Mouse (Mus musculus) kidney, adult 9 months (tissue): ENCODE data around the gene Adk.
"Not testable (repeated sequence)": the region's sequence is repeated elsewhere in the genome, so short reads cannot be mapped to it uniquely, and the experiment has no call there.

Experiments used
- DNase-seq: peaks from one replicate; pipeline ENCODE4 v3.0.0; 2022

Adk gene

DNA sequence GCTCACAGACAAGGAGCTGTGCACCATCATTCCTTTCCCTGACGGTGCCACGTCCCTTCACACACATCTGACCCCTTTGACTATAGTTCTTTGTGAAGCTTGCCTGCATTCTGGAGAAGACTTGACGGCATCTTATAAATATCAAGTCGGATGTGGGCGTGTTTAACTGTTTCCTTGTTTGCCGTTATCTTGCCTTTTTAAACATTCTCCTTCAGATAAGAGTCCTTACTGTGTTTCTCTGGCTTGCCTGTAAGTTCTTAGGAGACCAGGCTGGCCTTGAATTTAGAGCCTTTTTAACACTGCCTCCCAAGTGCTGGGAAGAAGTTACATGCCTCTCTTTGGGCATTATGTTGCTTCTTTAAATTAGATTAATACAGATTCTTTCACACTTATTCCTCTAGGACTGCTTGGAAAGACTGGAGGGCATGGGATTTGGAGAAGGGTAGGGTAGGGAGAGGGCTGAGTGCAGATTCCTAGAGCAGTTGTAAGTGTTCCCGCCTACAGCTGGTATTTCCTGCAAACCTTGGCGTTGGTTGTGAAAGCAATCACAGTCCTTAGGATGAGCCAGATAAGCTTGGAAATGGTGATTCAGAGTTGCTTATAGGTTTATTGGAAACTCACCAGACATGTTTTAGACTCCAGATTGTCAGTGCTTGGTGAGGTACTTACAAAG, 13.3 kb downstream of the Adk start:
- no peak for DNase-seq

DNA sequence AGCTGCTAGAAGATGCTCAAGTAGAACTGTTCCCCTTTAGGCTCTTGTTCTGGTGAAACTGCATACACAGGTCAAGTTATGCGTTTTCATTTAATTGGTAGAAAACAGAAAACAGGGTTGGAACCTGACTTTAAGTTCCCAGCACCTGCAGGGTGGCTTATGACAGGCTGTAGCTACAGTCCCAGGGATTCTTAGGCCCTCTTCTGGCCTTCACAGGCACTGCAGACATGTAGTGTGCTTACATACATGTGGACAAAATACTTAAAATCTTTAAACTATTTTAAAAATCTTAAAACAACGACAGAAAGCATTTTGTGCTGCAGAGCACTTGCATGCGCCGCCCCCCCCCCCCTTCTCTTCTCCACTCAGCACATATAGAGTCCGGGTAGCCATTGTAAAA, 17.2 kb downstream of the Adk start:
- DNase-seq = no peak

DNA sequence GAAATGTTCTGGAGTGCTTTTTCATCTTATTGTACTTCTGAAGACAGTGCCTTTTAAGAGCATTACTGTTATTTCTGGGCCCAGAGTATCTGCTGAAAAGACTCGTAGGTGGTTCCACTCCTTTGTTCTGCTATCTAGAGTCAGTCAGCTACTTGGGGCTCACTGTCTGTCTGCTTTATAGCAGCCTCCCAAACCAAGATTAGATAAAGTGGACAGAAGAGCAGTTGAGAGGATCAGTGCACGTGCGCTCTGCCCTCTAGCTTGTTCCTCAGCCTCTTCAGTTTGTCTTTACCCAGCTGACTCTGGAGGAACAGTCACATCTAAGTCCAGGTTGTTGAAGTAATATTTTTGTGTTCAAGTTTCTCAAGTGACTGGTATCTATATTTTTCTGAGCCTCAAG, 21.6 kb downstream of the Adk start:
- DNase-seq = no peak

DNA sequence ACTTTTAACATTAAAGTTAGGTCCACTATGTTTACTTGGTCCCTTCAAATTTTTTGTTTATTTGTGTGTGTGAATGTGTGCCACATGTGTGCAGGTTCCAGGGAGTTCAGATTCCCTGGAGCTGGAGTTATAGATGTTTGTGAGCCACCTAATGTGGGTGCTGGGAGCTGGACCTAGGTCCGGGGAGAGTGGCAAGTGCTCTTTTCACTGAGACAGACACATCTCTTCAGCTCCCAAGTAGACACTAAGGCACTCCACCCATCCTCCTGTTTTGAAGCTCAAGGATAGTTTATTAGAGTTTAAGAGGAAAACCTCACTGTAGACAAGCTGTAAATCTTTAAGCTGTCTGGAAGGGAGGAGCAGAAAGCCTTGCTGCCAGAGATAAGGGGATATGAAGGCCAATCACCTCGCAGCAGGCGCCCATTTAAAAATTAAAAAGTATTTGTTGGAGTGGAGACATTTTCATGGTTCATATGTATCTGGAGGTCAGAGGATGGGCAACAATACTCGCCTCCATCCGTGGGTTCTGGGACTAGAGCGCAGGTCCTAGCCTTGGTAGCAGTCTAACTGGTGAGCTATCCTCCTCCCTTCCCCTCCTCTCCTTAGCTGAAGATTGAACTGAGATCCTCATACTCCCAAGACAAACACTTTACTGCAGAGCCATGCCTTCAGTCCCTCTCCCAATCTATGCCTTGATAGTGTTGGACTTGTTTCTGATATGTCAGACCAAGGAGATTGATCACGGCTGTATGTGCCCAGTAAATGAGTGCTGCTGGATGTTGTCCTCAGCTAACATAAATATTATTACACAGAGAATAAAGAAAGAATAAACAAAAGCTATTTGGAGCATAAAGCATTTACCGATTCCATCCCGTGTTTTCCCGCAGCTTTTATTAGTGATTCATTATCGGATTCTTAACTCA, 22.3 kb downstream of the Adk start:
- no peak for DNase-seq

DNA sequence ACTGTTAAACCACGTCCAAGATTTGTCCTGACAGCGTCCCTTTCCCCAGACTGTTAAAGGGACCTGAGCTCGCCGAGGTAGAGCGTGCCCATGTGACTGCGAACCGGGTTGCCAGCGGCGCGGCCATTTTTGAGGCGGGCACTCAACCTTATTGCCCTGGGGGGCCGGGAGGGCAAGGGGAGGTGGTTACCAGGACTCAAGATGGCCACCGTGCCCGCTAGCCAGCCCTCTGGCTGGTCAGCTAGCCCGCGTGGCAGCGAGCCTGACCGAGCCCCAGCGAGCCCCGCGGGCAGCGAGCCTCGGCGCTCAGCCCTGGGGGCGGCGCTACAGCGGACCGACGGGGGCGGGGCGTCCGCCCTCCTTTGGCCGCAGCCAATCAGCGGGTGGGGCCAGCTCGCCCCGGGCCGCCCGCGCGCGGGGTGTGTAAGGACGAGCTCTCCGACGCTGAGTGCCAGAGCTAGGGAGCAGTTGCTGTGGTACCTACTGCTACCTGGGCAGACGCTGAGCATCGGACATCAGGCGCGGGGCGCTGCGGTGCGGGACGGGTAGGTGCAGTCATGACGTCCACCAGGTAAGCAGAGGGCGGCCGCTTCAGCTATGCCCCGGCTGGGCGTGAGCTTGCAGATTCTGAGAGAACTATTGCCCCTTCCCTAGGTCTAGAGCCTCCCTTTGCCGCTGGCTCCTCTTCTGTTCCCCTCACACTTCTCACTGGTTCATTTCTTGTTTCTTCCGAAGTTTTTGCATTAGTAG, 23.6 kb downstream of the Adk start:
- peak; percentile 97 for DNase-seq

DNA sequence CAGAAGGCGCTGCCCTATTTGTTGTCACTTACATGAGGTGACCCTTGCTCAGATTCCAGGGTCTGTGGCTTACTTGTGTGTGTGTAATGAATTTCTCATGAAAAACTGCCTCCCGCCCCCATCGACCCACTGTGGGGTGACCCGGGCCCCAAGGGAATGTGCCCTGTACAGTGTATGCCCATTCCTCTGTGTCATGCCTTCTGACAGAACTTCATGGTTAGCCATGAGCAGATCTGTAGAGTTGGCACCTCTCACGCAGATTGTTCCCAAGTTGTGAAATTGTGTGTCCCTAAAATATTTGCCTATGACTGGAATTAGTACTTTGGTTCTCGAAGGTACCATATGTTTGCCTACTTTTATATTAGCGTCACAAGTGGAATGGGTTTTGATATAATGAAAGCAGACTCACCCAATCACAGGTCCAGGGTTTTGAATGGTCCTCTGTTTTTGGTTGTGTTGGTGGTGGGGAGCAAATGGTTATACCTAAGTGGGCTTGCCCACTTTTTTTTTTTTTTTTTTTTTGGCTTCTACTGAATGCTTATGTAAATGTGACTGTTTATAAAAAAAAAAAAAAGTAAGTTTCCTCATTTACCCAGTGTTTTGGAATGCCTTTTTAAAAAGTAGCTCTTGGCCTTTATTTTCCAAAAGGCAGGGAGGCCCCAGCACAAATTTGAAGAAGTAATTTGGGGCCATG, 24.3 kb downstream of the Adk start:
- DNase-seq = peak; percentile 38

DNA sequence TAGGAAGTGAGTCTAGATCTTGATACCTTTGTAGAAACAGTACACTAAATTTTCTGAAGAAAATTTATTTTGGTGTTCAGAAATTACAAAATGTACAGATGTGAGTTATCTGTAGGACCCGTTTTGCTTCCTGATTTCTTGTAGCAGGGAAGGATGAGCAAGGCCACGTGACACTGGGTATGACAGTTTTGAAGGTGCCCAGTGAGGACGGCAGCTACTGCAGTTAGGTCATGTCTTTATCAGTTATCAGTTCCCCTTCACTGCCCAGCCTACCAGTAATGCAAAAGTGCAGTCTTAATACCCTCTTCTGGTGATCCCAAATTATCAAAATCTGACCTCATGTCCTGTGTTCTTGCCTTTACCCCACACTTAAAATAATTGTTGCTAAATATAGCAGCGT, 25.6 kb downstream of the Adk start:
- DNase-seq = no peak

DNA sequence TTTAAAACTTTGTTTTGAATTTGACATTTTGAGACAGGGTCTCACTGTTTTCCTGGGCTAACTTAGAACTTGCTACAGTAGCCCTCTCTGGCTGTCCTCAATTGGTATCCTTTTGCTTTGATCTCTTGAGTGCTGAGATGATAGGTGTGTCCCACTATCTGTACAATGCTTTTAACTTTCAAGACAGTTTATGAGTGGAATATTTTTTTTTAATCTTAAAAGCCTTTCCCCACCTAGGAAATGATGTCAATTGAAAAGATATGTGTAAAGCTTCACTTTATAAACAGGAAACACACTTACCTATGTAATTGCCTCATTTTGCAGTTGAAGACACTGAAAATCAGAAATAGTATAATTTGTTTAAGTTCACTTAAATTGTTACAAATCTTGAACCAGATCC, 26.1 kb downstream of the Adk start:
- DNase-seq = no peak

DNA sequence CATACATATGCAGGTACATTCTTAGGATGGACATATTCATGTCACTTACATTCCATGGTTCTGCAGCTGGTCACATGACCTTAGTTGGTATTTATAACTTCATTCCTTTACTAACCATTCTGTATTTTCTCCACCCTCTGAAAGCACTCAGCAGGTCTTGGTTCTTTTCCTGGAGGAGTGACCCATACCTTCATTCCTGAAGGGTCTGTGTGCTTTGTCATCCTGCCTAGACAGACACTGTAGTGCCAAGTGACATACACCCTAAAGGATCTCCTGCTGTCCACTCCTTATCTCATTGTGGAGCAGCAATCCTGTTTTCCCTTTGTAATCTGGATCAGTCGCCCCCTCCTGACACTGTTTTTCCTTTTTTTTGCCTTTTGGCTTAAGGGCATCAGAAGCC, 30.4 kb downstream of the Adk start:
- no peak for DNase-seq

DNA sequence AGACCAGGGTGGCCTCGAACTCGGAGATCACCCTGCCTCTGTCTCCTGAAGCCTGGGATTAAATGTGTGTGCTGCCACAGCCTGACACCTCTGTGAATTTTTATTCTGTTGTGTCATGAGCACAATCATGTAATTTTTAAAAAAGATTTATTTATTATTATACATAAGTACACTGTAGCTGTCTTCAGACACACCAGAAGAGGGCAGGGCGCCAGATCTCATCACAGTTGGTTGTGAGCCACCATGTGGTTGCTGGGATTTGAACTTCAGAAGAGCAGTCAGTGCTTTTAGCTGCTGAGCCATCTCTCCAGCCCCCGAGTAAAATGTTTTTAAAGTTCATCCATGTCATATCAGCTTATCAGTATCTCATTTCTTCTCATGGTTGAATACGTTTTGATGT, 33.3 kb downstream of the Adk start:
- no peak for DNase-seq

DNA sequence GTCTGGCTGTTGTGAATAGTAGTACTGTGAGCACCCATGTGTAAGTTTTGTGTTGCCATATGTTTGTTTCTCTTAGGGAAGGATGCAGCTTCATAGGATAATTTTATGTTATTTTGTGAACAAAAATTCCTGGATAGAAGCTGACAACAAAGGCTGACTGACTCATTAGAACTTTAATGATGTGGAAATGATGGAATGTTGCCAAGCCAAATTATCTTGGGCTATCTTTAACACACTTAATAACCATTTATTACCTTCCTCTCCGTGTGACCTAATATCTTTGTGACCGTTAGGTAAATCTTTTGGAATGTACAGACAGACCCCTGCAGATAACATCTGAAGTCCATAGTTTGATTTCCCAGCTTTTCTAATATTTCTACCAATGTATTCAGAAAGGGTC, 33.7 kb downstream of the Adk start:
- no peak for DNase-seq

DNA sequence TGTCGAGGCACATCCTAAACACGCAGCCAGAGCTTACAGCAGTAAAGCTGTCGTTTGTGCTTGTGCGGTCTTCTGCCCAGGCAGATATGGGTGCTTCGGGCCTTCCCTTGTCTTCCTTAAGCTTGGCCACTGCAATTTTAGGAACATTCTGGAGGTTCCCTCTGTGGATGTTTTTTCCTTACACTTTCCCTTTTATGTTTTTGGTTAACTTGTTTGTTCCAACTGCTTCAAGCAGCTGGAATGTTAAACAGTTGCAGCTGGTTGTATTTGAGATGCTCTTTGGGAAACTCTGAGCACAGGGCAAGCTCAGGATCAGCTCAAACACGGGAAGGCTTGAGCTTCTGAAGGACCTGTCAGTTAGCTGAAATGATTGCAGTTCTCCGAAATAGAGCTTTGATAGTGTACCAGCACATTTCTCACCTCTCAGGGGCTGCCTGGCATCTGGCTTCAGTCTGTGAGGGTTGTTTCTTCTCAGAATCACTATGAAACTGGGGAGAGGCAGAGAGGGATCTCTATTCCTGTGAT, 34.5 kb downstream of the Adk start:
- no peak for DNase-seq

DNA sequence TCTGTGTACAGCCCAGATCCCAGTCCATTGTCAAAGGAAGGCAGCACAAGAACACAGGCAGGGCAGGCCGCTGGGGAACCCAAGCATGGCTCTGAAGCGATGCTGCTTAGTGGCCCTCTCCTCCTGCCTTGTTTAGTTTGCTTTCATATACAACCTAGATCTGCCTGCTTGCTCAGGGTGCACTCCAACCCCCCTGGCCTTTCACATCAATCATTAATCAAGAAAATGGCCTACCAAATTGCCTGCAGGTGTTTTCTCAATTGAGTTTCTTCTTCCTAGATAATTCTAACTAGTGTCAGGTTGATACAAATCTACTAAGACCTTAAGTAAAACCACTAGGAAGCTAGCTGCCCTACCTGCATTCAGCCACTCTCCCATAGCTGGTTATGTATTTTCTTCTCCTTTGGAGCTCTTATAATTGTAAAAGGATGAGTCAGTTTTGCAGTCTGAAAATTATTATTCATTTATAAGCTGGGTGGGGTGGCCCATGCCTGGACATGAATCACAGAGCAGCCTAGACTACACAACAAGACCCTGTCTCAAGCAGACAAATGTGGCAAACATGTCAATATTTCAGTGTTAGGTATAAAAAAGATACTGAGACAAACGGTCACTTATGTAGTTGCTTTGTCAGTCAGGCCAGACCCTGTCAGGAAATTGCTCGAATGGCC, 35.2 kb downstream of the Adk start:
- DNase-seq = peak; percentile 65

DNA sequence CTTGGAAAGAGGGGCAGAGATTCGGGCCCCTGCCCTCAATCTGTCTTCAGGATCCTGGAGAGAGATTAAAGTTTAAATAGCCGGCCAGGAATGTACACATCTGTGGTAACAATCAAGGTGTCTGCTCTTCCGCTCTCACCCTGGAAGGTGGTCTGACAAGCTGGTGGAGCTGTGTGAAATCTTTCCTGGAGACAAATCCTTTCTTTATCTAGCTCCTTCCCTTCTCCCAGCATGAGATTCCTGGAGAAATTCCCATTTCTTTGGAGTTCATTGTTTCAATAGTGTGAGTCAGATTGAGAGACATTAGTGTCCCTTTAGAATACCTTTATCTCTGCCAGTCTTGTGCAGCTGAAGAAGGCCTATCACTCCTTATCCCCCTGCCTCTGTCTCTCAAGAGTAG, 36.4 kb downstream of the Adk start:
- no peak for DNase-seq

DNA sequence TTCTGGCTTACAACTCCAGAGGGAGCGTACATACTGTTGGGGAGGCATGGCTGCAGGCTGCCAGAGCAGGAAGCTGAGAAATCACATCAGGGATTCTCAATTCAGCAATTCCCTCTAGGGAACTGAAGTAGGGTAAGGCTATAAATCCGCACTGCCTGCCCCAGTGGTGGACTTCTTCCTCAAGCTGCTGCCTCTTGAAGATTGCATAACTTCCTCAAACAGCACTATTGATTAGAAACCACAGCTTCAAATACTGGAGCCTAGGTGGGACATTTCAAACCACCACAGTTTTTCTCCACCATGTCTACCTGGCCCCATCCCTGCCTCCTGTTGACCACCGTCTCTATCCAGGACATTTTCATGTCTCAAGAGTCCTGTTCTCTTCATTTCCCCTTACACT, 38.0 kb downstream of the Adk start:
- DNase-seq = no peak

DNA sequence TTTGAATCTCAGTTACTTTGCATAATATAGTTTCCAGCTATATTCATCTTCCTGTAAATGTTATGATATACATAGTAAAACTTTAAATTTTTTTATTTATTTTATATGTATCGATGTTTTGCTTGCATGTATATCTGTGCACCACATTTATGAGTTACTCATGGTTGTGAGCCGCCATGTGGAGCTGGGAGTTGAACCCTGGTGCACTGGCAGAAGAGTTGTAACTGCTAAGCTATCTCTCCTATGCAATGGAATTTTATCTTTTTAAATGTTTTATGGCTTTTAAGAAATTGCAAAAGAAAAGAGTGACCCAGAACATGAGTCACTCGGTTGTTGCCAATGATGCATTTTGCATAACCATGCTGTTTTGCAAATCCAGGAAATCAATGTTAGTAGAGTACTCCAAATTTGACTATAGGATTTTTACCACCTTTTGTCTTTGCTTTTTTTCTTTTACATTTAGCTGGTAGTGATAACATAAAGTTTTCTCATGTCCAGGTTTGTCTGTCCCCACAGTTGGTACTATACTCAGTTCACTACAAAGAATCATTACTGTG, 38.6 kb downstream of the Adk start:
- no peak for DNase-seq

DNA sequence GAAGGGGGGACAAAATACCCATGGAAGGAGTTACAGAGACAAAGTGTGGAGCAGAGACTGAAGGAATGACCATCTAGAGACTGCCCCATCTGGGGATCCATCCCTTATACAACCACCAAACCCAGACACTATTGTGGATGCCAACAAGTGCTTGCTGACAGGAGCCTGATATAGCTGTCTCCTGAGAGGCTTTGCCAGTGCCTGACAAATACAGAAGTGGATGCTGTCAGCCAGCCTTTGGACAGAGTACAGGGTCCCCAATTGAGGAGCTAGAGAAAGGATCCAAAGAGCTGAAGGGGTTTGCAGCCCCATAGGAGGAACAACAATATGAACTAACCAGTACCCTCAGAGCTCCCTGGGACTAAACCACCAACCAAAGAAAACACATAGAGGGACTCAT, 41.8 kb downstream of the Adk start:
- DNase-seq = not testable (repeated sequence)

DNA sequence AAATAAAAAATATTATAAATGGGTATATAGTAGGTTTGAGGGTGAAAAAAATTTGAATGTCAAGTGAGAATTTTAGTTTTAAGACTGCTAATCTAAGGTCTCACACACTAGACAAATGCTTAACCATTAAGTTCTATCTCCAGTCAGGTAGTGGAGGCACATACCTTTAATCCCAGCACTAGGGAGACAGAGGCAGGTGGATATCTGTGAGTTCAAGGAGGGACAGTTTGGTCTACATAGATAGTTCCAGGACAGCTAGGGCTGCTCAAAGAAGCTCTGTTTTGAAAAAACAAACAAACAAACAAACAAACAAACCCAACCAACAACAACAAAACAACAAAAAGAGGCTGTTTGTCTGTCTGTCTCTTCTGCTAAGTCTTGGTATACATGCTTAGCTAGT, 43.9 kb downstream of the Adk start:
- no peak for DNase-seq

DNA sequence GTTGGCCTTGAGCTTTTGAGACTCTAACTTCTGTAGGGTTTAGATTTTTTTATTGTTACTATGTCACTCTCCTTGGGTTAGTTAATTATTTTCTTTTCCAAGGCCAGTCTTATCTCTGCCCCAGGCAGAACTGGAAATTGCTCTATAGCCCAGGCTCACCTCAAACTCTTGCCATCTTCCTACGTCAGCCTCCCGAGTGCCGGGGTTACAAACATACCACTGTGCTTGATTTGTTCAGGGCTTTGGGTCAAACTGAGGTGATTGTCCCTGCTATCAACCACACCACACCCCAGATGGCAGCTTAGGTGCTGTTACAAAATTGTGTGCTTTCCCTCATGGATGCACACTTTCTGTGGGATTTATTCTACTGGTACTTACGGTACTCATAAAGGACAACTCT, 44.3 kb downstream of the Adk start:
- peak; percentile 40 for DNase-seq

DNA sequence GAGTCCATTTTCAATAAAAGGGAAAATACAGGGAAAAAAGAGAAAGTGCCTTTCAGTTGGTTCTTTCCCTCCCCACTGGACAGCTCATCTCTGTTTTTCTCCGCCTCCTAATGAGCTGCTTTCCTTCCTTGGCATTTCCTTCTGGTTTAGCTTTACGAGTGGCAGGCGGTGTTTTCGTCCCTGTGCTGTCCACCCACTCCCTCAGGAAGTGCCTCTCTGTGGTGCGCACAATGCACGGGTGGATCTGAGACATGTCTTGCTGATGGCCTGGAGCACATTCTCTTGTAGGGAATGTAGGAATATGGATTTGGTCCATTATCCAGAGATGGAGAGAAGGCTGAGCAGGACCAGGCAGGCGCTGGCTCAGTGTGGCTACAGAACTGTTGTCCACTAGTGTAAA, 47.0 kb downstream of the Adk start:
- peak; percentile 20 for DNase-seq

DNA sequence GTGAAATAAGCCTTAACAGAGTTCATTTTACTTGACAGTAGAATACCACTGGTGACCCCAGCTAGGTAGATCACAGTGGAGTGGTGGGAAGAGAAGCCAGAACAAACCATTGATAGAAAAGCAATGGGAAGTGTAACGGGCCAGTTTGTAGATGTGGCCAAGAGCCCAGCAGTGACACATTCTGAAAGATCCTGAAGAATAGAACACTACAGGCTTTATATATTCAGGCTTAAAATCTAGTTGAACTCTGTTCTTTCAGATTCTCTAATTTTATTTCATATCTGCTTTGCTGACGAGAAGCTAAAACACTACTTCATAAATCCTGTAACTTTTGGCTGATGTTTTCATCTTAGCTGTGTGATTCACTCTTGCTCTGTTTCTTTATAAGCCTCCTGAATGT, 48.5 kb downstream of the Adk start:
- no peak for DNase-seq

DNA sequence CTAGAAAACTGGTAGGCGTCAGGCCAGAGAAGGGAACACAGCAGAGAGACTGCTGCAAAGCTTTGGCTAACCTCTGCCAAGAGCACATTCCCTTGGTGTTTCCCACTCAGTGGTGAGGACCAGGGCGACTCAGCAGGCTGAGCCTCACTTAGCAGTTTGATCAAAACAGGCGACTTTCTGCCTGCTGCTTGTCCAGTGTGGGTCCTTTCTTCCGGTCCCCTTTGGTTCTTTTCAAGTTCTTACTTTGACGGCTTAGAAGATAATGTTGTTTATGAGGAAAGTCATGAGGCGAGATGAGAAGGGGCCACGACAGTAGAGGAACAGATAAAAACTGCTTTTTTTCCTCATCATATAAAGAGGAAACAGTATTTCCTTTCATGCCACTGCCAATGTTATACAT, 49.2 kb downstream of the Adk start:
- no peak for DNase-seq
